Mouse (Mus musculus): ENCODE results near the gene Car2. TPM values are rescaled to one million over a fixed set of nuclear protein-coding genes. Genes with fewer than 3 reads are reported as not detected.

Car2 gene
- polyA plus RNA-seq, 1 experiment from 2014 or later, result 44.7 TPM

Other genes with a start within 250 kb of the Car2 start
- gene Car13, start 244.5 kb upstream of the Car2 start, polyA plus RNA-seq (2014; fragmentation: Nextera tagmentation; extraction: Ambion mirVana), result 1.1 and 1.2 TPM in 2 replicates
- 0.23 TPM in 1 of 2 replicates, not detected in the other for gene Car1, start 77.9 kb upstream of the Car2 start, polyA plus RNA-seq (2014; fragmentation: Nextera tagmentation; extraction: Ambion mirVana)
- 0.82 and 1.6 TPM in 2 replicates for gene Car3, start 22.8 kb upstream of the Car2 start, polyA plus RNA-seq (2014; fragmentation: Nextera tagmentation; extraction: Ambion mirVana)

Data from hindbrain, embryonic 14.5 days (tissue).